ENCODE assay signal across 9 mouse cellular contexts in the genomic region with DNA sequence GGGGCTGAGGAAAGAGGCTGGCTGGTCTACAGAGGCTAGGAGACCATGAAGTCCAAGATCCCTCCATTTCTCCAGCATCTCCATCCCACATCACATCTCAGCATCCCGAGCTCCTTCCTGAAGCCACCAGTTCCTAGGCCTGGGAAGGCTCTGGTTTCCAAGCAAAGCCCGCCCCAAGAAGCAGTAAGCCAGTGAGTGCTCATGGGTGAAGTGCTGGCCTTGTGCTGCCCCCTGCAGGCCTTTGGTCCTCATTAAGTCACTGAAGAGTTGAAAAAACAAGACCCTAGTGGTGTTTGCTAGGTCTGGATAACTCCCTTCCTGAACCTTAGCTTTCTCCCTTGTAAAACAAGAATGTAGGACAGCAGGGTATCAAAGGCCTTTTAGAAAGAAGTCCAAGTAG. TPM values are rescaled to one million over a fixed set of nuclear protein-coding genes. Genes with fewer than 3 reads are reported as not detected.
DNase-seq lines count a peak whose midpoint lies in the region; ATAC-seq and TF ChIP-seq lines count a peak whose summit lies in the region.
"Had no signal": no experiment of that assay in that cellular context is flagged by ENCODE, and none has a peak within 500 bp of the region (broad histone marks: within the 10 kb centered on the region; RNA-seq: fewer than 3 reads in every experiment).

No protein-coding gene starts in this region.

- intact Hi-C loops in heart, postnatal 36 days (cut with DNase I): loop anchor here (5.0 kb wide), 1 partner anchor 982 kb away; no protein-coding TSS in a partner anchor
- intact Hi-C loops in left cerebral cortex, adult 2 months (cut with DNase I): no loop called here

- H3K9me3 ChIP-seq in heart, embryonic 11.5 days (replicated peaks; ENCODE audit: control insufficient read depth, low read length): no peaks in the 10 kb centered on the region
- H3K9me3 ChIP-seq in embryonic facial prominence, embryonic 10.5 days: no peaks in the 10 kb centered on the region
- H3K9me3 ChIP-seq in midbrain, embryonic 14.5 days (ENCODE audit: control insufficient read depth, low read length): no peaks in the 10 kb centered on the region

- H3K27ac ChIP-seq in heart, embryonic 11.5 days (ENCODE audit: low read depth, low read length): no peak overlapping the region
- H3K27ac ChIP-seq in embryonic facial prominence, embryonic 10.5 days (replicated peaks): 0 out of 2 replicates have a peak overlapping the region, but pooled peaks have one; percentile 16
- H3K27ac ChIP-seq in left cerebral cortex, adult 2 months: no peak overlapping the region
- no peak overlapping the region for H3K27ac ChIP-seq in midbrain, embryonic 14.5 days (replicated peaks; ENCODE audit: low read depth, low read length)

- peak; percentile 70 for TF ChIP-seq CTCF in left cerebral cortex, adult 2 months (IDR thresholded peaks at IDR 0.05)

- H3K36me3 ChIP-seq in heart, embryonic 11.5 days (ENCODE audit: control insufficient read depth, insufficient read depth, low read length): no peaks in the 10 kb centered on the region
- no peaks in the 10 kb centered on the region for H3K36me3 ChIP-seq in embryonic facial prominence, embryonic 10.5 days (replicated peaks)
- no peaks in the 10 kb centered on the region for H3K36me3 ChIP-seq in midbrain, embryonic 14.5 days (ENCODE audit: control insufficient read depth, insufficient read depth, low read length)

- ATAC-seq in heart, embryonic 11.5 days (replicated peaks; ENCODE audit: insufficient number of reproducible peaks, low FRiP score, low TSS enrichment): no peak
- no peak for ATAC-seq in midbrain, embryonic 14.5 days (ENCODE audit: low FRiP score, low TSS enrichment)
- ATAC-seq: Patski had no signal

- WGBS in heart, embryonic 11.5 days (ENCODE audit: insufficient replicate concordance): 28% methylated on average over 2 of the region's 2 CpGs
- WGBS in embryonic facial prominence, embryonic 10.5 days: 22% methylated on average over 2 of the region's 2 CpGs
- 32% methylated on average over 2 of the region's 2 CpGs for WGBS in midbrain, embryonic 14.5 days

- H3K4me3 ChIP-seq in heart, embryonic 11.5 days (ENCODE audit: low read depth, low read length): no peak overlapping the region
- no peak overlapping the region for H3K4me3 ChIP-seq in embryonic facial prominence, embryonic 10.5 days
- H3K4me3 ChIP-seq in left cerebral cortex, adult 2 months: no peak overlapping the region
- H3K4me3 ChIP-seq in midbrain, embryonic 14.5 days (replicated peaks; ENCODE audit: low read depth, low read length): no peak overlapping the region

- peaks cover 15% of the 10 kb centered on the region for H3K27me3 ChIP-seq in heart, embryonic 11.5 days (ENCODE audit: control insufficient read depth, insufficient read depth, low read length)
- peaks cover 36% of the 10 kb centered on the region for H3K27me3 ChIP-seq in embryonic facial prominence, embryonic 10.5 days (replicated peaks; ENCODE audit: low read depth, poor library complexity, severe bottlenecking)
- no peaks in the 10 kb centered on the region for H3K27me3 ChIP-seq in midbrain, embryonic 14.5 days (ENCODE audit: control insufficient read depth, insufficient read depth, low read length)

- DNase-seq in heart, adult 8-10 months (ENCODE audit: low spot score): peak; percentile 51
- peak; percentile 21 for DNase-seq in adrenal gland, adult 8-10 months
- DNase-seq in embryonic facial prominence, embryonic 10.5 days (ENCODE audit: low spot score): peak; percentile 86
- peak; percentile 51 to 69 for DNase-seq in heart, postnatal 36 days
- peak; percentile 69 to 73 for DNase-seq in left cerebral cortex, adult 2 months (ENCODE audit: extremely low spot score in 1 of 2, low spot score in 2 of 2)
- peak; percentile 86 for DNase-seq in midbrain, embryonic 14.5 days
- peak; percentile 83 for DNase-seq in testis, postnatal 10 days (ENCODE audit: low spot score)

- H3K9ac ChIP-seq in heart, embryonic 11.5 days (ENCODE audit: low read depth, low read length): no peak overlapping the region
- no peak overlapping the region for H3K9ac ChIP-seq in midbrain, embryonic 14.5 days (replicated peaks; ENCODE audit: low read length)

- H3K4me1 ChIP-seq in heart, embryonic 11.5 days (ENCODE audit: control insufficient read depth, insufficient read depth, low read length): no peaks in the 10 kb centered on the region; the same call in 1 of the 2 replicates
- peaks cover 46% of the 10 kb centered on the region for H3K4me1 ChIP-seq in embryonic facial prominence, embryonic 10.5 days
- H3K4me1 ChIP-seq in midbrain, embryonic 14.5 days (ENCODE audit: control insufficient read depth, insufficient read depth, low read length): peaks cover 30% of the 10 kb centered on the region

- H3K4me2 ChIP-seq in heart, embryonic 11.5 days: no peak overlapping the region
- no peak overlapping the region for H3K4me2 ChIP-seq in midbrain, embryonic 14.5 days (ENCODE audit: low read length)

RNA-seq across cellular contexts. Expression of a gene that starts 35.5 kb away (rescaled TPM):
- total RNA-seq in heart, adult 8-10 months (2022): 1,000 to 10,000 TPM; 1,398 to 1,706 (median 1,515) TPM
- polyA plus RNA-seq in heart, embryonic 11.5 days (2014; fragmentation: Nextera tagmentation; extraction: Ambion mirVana): 963 and 1,096 TPM in 2 replicates
- total RNA-seq in adrenal gland, adult 8-10 months (2022): 1,000 to 10,000 TPM; 2,047 to 2,140 (median 2,121) TPM
- polyA plus RNA-seq in embryonic facial prominence, embryonic 10.5 days (2016; fragmentation: Nextera tagmentation; extraction: Ambion mirVana): 1,152 and 1,189 TPM in 2 replicates
- total RNA-seq in heart, postnatal 36 days (2021): 1,000 to 10,000 TPM; 1,412 to 1,619 TPM
- 1,000 to 10,000 TPM; 1,334 to 1,440 TPM for total RNA-seq in left cerebral cortex, adult 2 months (2021)
- polyA plus RNA-seq in midbrain, embryonic 14.5 days (2014; fragmentation: Nextera tagmentation; extraction: Ambion mirVana): 935 and 1,231 TPM in 2 replicates

Comparison
In these comparisons a context has a peak if more than half of its experiments do, and no peak if none do; other contexts are left out.
1. DNase-seq: peak in every context shown above with its lines; median percentile 86 in embryonic facial prominence, embryonic 10.5 days; 86 in midbrain, embryonic 14.5 days; 83 in testis, postnatal 10 days; 71 in left cerebral cortex, adult 2 months; 60 in heart, postnatal 36 days; 51 in heart, adult 8-10 months; 21 in adrenal gland, adult 8-10 months.